Mouse (Mus musculus) C2C12 (cell line): Measurements from ENCODE around the gene Acbd4. TPM values are rescaled to one million over a fixed set of nuclear protein-coding genes. Genes with fewer than 3 reads are reported as not detected.
A peak's percentile ranks its signal among the peaks of the same experiment; 100 is the strongest.

ENCODE experiments used
- H3K27me3 ChIP-seq: one replicate; pipeline ENCODE4 v1.6.1; 2011; ENCODE audit not compliant: control insufficient read depth, insufficient read depth, insufficient read length
- H3K36me3 ChIP-seq: one replicate; pipeline ENCODE4 v1.6.1; 2011; ENCODE audit not compliant: control insufficient read depth, insufficient read depth
- H3K4me3 ChIP-seq: one replicate; pipeline ENCODE4 v1.5.1; 2011; ENCODE audit warnings: mild to moderate bottlenecking, control low read depth; ENCODE audit not compliant: poor library complexity, insufficient read depth, severe bottlenecking
- H3K79me2 ChIP-seq: one replicate; pipeline ENCODE4 v1.6.1; 2011; ENCODE audit not compliant: control insufficient read depth, insufficient read depth
- H3K79me3 ChIP-seq: one replicate; pipeline ENCODE4 v1.6.1; 2011; ENCODE audit warnings: low read depth, control low read depth
- H3ac ChIP-seq: one replicate; pipeline ENCODE3; 2011; ENCODE audit warnings: low read depth; ENCODE audit not compliant: control insufficient read depth, insufficient read length
- CEBPB ChIP-seq: IDR thresholded peaks from one replicate; pipeline ENCODE4 v1.6.1; 2011; ENCODE audit warnings: low read depth, mild to moderate bottlenecking, control low read depth, moderate library complexity
- CTCF ChIP-seq: IDR thresholded peaks from one replicate; pipeline ENCODE4 v1.5.1; 2011; ENCODE audit not compliant: control insufficient read depth, insufficient read depth, insufficient read length
- FOSL1 ChIP-seq: IDR thresholded peaks from one replicate; pipeline ENCODE4 v1.8.0; 2011; ENCODE audit warnings: mild to moderate bottlenecking, low read length; ENCODE audit not compliant: poor library complexity, insufficient read depth, severe bottlenecking
- MAX ChIP-seq: IDR thresholded peaks from one replicate; pipeline ENCODE4 v1.6.1; 2011; ENCODE audit warnings: mild to moderate bottlenecking, control low read depth
- MYOD1 ChIP-seq: IDR thresholded peaks from one replicate; pipeline ENCODE4 v1.6.1; 2011; ENCODE audit warnings: low read depth; ENCODE audit not compliant: control insufficient read depth, insufficient read length
- MYOG ChIP-seq: IDR thresholded peaks from one replicate; pipeline ENCODE4 v1.6.1; 2011; ENCODE audit not compliant: control insufficient read depth, insufficient read length; ENCODE audit errors: extremely low read depth
- USF1 ChIP-seq: IDR thresholded peaks from one replicate; pipeline ENCODE4 v1.6.1; 2011; ENCODE audit warnings: low read depth, mild to moderate bottlenecking, control low read depth, moderate library complexity
- polyA plus RNA-seq: library from polyadenylated mRNA; unstranded; fragments of >200 nt; fragmentation: generic; extraction: Trizol; gene quantifications from one replicate; pipeline ENCODE4 v1.2.1, GENCODE M21; 2012; ENCODE audit warnings: missing spikeins

Acbd4 gene
- polyA plus RNA-seq, 1 experiment: 23.0 TPM

- TF ChIP-seq MAX (no peak), CEBPB (no peak), FOSL1 (no peak), CTCF (no peak), USF1 (no peak), MYOD1 (no peak)
- H3K4me3 ChIP-seq: no peak overlapping the region
- H3K79me3 ChIP-seq: peaks cover 15% of the 10 kb centered on the region
- H3ac ChIP-seq: no peak overlapping the region
- H3K36me3 ChIP-seq: peaks cover 8% of the 10 kb centered on the region
- peaks cover 30% of the 10 kb centered on the region for H3K79me2 ChIP-seq
- H3K27me3 ChIP-seq: no peaks in the 10 kb centered on the region
These were observed 11.5 kb downstream of the Acbd4 start for GRCm38 (mm10) chr11:103113005-103113404.

GRCm38 (mm10) chr11:103113771-103114170 lies 12.3 kb downstream of the Acbd4 start:
- no peak overlapping the region for H3ac ChIP-seq
- no peaks in the 10 kb centered on the region for H3K27me3 ChIP-seq
- TF ChIP-seq CTCF: no peak
- no peak for TF ChIP-seq MYOD1
- no peak for TF ChIP-seq MYOG
- TF ChIP-seq MAX: no peak
- TF ChIP-seq USF1: no peak
- TF ChIP-seq CEBPB: no peak
- no peak for TF ChIP-seq FOSL1
- peaks cover 38% of the 10 kb centered on the region for H3K79me2 ChIP-seq
- H3K4me3 ChIP-seq: no peak overlapping the region
- H3K79me3 ChIP-seq: peaks cover 21% of the 10 kb centered on the region
- H3K36me3 ChIP-seq: peaks cover 12% of the 10 kb centered on the region

DNA sequence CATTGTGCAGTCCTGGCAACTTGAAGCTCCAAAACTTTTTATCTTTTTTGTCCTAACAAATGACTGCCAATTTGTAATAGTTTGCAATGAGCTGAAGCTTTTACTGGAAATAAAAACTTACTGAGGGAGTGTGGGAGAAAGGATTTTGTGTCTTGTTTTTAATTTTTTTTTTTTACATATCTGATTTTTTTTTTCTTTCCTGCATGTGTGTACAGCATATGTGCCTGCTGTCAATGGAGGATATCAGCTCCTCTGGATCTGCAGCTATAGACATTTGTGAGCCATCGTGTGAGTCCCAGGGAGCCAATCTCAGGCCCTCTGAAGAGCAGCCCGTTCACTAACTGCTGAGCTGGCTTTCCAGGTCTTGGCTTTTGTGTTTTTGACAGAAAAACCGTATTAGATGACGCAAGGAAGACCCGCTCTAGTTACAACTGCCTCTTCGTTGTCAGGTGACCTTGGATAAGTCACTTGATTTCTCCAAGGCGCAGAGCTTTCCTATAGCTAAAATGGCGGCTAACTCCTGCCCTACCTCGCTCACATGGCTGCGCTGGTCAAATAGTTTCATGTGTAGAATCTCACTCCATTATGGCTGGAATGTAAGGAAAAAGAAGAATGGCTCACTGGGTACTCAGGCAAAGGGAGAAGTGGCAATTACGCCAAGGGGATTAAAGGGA lies 12.9 kb downstream of the Acbd4 start:
- TF ChIP-seq MYOG (no peak), CEBPB (no peak), FOSL1 (no peak)
- Histone ChIP-seq H3K36me3 (peaks cover 15% of the 10 kb centered on the region), H3K79me3 (peaks cover 21% of the 10 kb centered on the region), H3K79me2 (peaks cover 41% of the 10 kb centered on the region), H3K27me3 (no peaks in the 10 kb centered on the region), H3K4me3 (peak overlapping the region; percentile 43), H3ac (peak overlapping the region; percentile 97)

DNA sequence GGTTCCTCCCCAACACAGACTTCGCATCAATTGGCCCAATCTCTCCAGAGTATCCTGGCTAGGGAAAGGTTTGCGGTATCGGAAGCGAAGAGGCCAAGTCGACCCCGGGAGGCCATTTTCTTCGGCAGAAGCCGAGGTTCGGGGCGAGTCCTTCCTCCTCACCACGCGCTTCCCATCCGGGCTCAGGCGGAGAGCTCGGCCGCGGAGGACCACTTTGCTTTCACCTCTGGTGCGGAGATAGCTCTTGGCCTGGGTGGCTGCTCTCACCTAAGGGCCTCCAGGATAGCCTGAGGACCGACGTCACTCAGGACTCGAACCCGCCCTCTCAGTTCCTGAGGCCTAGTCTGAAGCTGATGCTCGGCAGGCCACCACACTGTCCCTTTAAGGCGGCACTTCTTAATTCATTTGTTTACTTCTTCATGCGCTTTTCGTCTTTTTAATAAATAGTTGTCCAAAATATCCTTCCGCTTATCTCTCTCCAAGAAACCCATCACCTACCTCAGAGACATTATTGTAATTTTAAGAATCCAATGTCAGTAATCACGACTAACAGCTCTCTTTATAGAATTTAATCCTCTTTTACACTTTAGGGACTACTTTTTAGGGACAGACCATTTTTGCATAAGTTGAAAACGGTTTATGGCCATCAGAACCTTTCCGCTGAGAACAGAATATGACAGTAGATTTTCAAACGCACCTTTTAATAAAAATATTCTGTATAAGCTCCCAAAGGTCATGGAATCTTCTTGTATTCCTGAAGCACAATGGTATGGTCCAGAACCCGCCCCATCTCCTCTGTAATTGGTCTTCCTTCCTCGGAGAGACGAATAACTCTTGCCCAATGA lies 13.9 kb downstream of the Acbd4 start:
- H3ac ChIP-seq: peak overlapping the region; percentile 97
- H3K4me3 ChIP-seq: peak overlapping the region; percentile 43
- H3K79me3 ChIP-seq: peaks cover 21% of the 10 kb centered on the region
- no peaks in the 10 kb centered on the region for H3K27me3 ChIP-seq
- peak; percentile 60 for TF ChIP-seq CEBPB
- peak; percentile 85 for TF ChIP-seq MAX
- no peak for TF ChIP-seq MYOG
- no peak for TF ChIP-seq FOSL1
- TF ChIP-seq CTCF: no peak
- no peak for TF ChIP-seq USF1
- no peak for TF ChIP-seq MYOD1
- peaks cover 41% of the 10 kb centered on the region for H3K79me2 ChIP-seq
- H3K36me3 ChIP-seq: peaks cover 15% of the 10 kb centered on the region

- TF ChIP-seq CTCF: no peak
- TF ChIP-seq MYOD1: no peak
- no peak for TF ChIP-seq MYOG
- no peak for TF ChIP-seq CEBPB
- no peak for TF ChIP-seq USF1
- no peak for TF ChIP-seq MAX
- TF ChIP-seq FOSL1: no peak
These were observed 14.7 kb downstream of the Acbd4 start, which contains the start of gene Hexim1 for GRCm38 (mm10) chr11:103116008-103116818. Gene Hexim1 (plus strand): TSS chr11:103116231.

More at GRCm38 (mm10) chr11:103116008-103116818, 14.7 kb downstream of the Acbd4 start, which contains the start of gene Hexim1:
- peak within 1 kb of the TSS; percentile 62 for H3K4me3 ChIP-seq
- H3K27me3 ChIP-seq: no peaks in the 10 kb centered on the region
- peaks cover 41% of the 10 kb centered on the region for H3K79me2 ChIP-seq
- H3K79me3 ChIP-seq: peaks cover 21% of the 10 kb centered on the region
- peak within 1 kb of the TSS; percentile 97 for H3ac ChIP-seq
- H3K36me3 ChIP-seq: peaks cover 15% of the 10 kb centered on the region
